Mouse (Mus musculus) brain, adult 2 months (tissue): Measurements from ENCODE around the gene Golga7b.

Experiments
- DNase-seq: peaks from one replicate; pipeline ENCODE4 v3.0.0; 2011; ENCODE audit warnings: low read depth, low spot score

Golga7b gene

GRCm38 (mm10) chr19:42293216-42293615 lies 45.8 kb downstream of the Golga7b start:
- DNase-seq: peak; percentile 76

- DNase-seq: no peak
These were observed 55.9 kb downstream of the Golga7b start for GRCm38 (mm10) chr19:42303210-42303813.

GRCm38 (mm10) chr19:42304506-42304905 lies 57.1 kb downstream of the Golga7b start:
- no peak for DNase-seq

DNA sequence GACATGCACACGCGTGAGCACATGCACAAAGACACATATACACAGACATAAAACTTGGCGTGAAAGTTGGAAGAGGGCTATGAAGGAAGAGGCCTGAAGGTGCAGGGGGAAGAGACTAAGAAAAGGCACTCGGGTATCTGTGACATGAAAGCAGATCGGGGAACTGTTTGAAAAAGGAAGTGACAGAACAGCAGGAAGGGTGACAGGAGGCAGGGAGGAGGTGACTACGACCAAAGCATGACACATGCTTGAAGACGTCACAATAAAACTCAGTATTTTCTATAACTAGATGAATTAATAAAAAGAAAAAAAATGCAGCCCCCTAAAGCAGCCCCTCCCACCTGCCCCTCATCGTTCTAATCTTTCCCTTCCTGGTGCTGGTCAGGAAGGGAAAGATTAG lies 58.4 kb downstream of the Golga7b start:
- no peak for DNase-seq

DNA sequence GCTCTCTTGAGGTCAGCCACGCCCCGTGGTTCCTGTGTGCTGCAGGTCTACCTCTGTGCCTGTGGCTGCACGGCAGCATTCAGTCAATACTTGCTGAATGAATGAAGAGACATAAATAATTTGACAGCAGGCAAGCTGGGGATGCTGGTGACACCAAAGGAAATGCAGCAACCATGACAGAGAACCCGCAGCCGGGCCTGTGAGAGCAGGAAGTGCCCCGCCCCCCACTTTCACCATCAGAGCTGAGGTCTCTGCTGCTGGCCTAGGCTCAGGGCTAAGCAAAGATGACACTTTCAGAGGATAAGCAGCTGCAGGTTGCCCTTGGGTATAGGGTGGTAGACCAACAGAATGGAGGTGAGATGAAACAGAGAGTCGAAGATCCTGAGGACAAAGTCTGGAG lies 58.8 kb downstream of the Golga7b start:
- no peak for DNase-seq

DNA sequence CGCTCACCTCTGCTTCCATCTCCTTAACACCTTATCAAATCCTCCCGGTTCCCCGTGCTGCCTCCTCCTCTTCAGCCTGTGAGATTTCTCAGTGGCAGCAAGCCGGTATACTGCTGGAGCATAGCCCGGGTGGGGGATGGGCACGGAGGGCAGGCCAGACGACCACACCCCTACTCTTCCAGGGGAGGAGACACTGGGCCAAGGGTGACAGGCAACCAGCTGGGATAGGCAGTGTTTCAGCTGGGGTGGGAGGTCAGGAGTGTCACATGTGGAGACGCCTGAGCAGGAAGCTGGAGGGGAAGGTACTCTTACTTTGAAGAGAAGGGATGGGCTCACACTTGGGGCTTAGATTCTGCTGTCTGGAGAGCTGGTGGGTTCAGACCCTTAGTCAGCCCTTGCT lies 59.6 kb downstream of the Golga7b start:
- DNase-seq: no peak

GRCm38 (mm10) chr19:42308931-42309330 lies 61.6 kb downstream of the Golga7b start:
- DNase-seq: no peak

DNA sequence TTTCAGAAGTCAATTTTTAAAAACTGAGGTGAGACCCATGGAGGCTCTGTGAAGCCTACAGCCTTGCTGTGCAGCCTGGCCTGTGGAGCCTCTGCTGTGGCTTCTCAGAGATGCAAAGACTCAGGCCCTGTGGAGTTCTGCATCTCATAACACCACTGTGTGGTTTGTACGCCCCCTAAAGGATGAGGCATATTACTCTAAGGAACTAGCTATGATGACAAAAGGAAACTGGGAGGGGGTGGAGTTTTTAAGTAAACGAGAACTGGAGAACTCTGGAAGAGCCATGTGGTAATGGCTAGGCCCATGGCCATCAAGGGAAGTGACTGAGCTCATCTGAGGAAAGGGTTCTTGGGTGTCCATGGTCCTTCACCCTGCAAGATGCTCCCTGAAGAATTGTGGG lies 64.0 kb downstream of the Golga7b start:
- DNase-seq: peak; percentile 24

DNA sequence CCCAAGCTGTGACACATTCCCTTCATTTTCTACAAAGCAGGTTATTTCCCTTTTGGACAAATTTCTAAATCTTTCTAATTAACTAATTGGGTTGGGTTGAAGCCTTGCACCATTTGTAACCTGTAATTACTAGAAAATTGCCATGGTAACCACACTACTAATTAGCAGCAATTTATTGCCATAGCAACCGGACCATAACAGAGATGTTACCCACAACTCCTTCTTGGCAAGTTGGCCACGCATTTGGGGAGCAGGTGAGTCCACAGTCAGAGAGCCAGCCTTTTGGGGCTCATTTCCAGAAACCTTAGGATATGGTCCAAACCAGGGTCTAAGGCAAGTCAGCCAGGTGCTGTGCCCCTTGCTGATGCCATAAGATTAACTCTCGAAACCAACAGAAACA lies 64.8 kb downstream of the Golga7b start:
- DNase-seq: peak; percentile 64

DNA sequence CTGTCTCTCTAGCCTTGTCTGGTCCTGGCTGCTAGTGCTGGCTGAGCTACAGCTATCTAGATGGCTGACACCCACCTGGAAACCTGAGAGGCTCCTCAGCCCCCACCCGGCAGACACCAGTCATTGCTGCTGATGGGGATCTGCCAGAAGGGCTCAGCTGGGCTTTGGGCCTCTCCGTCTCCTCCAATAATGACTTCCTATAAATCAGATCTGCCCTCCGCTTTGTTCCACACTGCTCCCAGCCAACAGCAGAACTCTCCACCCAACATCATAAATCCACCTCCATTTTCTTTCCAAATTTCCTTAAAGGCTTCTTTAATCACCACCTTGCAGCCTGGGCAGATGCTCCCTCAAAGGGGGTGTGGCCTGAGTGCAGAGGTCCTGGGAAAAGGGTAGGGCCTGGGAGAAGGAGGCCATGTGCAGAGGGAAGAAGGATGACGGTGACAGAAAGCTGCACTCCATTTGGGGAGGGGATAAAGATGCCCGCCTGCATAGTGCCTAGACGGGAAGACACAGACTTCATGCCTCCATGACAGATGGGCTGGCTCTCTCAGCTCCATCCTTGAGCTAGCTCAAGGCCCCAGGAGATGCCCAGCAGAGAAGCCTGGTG lies 67.8 kb downstream of the Golga7b start:
- no peak for DNase-seq

GRCm38 (mm10) chr19:42315914-42316313 lies 68.5 kb downstream of the Golga7b start:
- DNase-seq: peak; percentile 92

GRCm38 (mm10) chr19:42316525-42316924 lies 69.2 kb downstream of the Golga7b start:
- DNase-seq: peak; percentile 43

- peak; percentile 89 for DNase-seq
These were observed 69.6 kb downstream of the Golga7b start for GRCm38 (mm10) chr19:42316998-42317397.

- DNase-seq: peak; percentile 88
These were observed 70.5 kb downstream of the Golga7b start for GRCm38 (mm10) chr19:42317648-42318425.
